Mouse (Mus musculus): ENCODE measurements around the gene Gm8206.
"Not testable (repeated sequence)": the region's sequence is repeated elsewhere in the genome, so short reads cannot be mapped to it uniquely, and the experiment has no call there.

The Gm8206 gene

DNA sequence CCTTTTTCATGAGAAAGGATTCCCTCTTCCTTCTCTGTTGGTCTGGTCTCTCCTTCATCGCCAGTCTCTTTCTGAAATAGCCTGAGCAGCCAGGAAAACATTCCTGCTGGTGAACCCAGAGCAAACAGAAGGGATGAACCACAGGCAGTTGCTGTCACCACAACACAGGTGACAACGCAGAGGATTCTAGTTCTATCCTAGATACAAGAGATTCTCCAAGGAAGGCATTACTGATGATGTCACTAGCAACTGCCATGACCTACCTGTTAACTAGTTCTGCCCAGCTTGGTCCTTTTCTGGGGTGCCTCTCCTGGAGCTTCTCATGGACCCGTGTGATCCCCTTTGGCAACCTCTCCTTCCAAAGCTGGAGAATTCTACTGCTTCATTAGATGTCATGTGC, at the start of gene Gm8206:
Gene Gm8206 (minus strand): TSS at position 101 of the 400 bp plus-strand sequence.
- DNase-seq (ENCODE audit: extremely low read depth, low read depth) = not testable (repeated sequence)

DNA sequence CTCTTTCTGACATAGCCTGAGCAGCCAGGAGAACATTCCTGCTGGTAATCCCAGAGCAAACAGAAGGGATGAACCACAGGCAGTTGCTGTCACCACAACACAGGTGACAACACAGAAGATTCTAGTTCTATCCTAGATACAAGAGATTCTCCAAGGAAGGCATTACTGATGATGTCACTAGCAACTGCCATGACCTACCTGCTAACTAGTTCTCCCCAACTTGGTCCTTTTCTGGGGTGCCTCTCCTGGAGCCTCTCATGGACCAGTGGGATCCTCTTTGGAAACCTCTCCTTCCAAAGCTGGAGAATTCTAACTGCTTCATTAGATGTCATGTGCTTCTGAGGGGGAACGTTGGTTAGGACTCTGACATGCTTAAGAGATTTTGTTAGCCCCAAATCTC, 32.0 kb upstream of the Gm8206 start, which contains the start of gene Gm3476:
Gene Gm3476 (minus strand): TSS at position 101 of the 400 bp plus-strand sequence.
- not testable (repeated sequence) for DNase-seq (ENCODE audit: extremely low read depth, low read depth)

DNA sequence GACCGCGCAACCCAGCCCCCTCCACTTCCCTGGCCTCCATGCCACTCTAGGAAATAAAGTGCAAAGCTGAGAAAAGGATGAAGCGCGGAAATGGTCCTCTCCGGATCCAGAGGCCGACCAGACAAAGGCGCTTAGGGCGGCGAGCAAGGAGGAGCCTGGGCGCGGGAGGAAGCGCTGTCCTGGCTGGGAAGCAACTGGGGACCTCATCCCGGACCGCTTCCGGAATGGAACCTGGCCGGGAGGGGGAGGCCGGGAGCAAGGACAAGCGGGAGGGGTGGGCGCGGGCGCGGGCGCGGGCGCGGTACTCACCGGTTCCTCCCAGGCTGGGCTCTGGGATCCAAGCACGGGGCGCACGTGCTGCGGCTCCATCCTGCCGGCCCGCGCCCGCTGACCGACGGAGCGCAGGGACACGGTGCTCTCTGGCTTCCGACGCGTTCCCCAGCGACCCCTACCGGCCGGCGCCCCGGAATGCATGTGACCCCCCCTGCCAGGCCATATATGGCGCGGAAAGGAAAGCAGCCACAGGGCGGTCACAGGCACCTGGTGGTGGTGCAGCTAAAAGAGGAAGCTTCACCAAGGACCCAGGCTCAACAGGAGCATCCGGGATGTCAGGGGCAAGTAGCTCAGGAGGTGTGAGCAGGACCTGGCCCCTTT, 14.7 kb upstream of the Gm8206 start, which contains the start of gene Gm3468:
Gene Gm3468 (minus strand): TSS at position 394 of the 654 bp plus-strand sequence.
- DNase-seq (ENCODE audit: extremely low read depth, low read depth) = not testable (repeated sequence)

DNA sequence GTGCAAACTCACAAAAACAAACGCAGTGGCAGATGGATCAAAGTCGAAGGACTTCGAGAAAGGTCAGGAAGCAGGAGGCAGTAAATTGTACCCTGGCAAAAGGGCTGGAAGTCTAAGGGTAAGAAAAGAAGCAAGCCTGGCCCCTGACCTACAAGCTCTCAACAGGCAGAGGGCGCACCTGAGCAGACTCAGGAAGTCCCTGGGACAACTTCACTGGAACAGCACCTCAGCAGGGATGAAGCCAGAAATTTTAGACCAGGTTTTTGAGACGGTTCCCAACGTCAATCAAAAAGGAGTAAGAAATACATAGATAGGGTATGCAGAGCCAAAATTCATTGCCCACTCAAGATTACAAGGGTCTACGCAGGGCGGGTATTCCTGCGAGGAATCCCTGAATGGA, 13.8 kb upstream of the Gm8206 start:
- DNase-seq (ENCODE audit: extremely low read depth, low read depth) = not testable (repeated sequence)

DNA sequence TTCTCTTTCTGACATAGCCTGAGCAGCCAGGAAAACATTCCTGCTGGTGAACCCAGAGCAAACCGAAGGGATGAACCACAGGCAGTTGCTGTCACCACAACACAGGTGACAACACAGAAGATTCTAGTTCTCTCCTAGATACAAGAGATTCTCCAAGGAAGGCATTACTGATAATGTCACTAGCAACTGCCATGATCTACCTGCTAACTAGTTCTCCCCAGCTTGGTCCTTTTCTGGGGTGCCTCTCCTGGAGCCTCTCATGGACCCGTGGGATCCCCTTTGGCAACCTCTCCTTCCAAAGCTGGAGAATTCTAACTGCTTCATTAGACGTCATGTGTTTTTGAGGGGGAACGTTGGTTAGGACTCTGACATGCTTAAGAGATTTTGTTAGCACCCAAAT, 35.6 kb downstream of the Gm8206 start, which contains the start of gene Gm6337:
Gene Gm6337 (minus strand): TSS at position 101 of the 400 bp plus-strand sequence.
- DNase-seq (ENCODE audit: extremely low read depth, low read depth) = not testable (repeated sequence)

DNA sequence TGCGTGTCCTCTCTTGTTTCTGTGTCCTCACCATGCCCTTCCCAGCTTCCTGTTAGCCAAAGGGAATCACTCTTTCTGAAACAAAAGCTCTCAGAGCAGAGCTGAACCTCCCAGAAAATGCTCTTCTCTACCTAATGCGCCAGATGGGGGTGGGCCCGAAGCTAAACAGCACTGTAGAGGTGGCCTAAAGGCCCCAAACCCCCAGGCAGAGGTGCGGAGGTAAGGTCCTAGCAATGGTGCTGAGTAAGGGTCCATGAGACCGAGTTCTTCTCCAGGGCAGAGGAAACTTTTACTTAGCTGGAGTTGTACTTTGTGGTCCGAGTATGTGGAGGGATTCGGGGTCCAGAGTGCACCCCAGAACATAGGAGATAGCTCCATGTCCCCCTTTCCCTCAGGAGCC, 106.6 kb downstream of the Gm8206 start:
- DNase-seq (ENCODE audit: extremely low read depth, low read depth) = not testable (repeated sequence)

DNA sequence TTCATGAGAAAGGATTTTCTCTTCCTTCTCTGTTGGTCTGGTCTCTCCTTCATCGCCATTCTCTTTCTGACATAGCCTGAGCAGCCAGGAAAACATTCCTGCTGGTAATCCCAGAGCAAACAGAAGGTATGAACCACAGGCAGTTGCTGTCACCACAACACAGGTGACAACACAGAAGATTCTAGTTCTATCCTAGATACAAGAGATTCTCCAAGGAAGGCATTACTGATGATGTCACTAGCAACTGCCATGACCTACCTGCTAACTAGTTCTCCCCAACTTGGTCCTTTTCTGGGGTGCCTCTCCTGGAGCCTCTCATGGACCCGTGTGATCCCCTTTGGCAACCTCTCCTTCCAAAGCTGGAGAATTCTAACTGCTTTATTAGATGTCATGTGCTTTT, 114.7 kb downstream of the Gm8206 start, which contains the start of gene Gm3453:
Gene Gm3453 (minus strand): TSS at position 101 of the 400 bp plus-strand sequence.
- DNase-seq (ENCODE audit: extremely low read depth, low read depth) = not testable (repeated sequence)

Measured in MEL-GATA-1-ER (cell line).